7 mouse cellular contexts compared by ENCODE assay signal in genomic region chr2:121386961-121387575, GRCm38 (mm10). TPM values are rescaled to one million over a fixed set of nuclear protein-coding genes. Genes with fewer than 3 reads are reported as not detected.
"Had no signal": no experiment of that assay in that cellular context is flagged by ENCODE, and none has a peak within 500 bp of the region (broad histone marks: within the 10 kb centered on the region; RNA-seq: fewer than 3 reads in every experiment).

Gene Strc, minus strand, starts transcription at chr2:121387168.

RNA-seq across cellular contexts. Expression of gene Strc, which starts in this region (rescaled TPM):
- total RNA-seq: neutrophil, adult 5-6 weeks had no signal
- polyA plus RNA-seq: neural tube, embryonic 13.5 days; neural tube, embryonic 14.5 days; neural tube, embryonic 15.5 days; stomach, embryonic 14.5 days; stomach, embryonic 15.5 days; stomach, embryonic 16.5 days had no signal
